Mouse (Mus musculus) midbrain, postnatal 0 days (tissue): ENCODE results near the gene Sarm1. TPM values are rescaled to one million over a fixed set of nuclear protein-coding genes. Genes with fewer than 3 reads are reported as not detected.
A peak's percentile ranks its signal among the peaks of the same experiment; 100 is the strongest.

Source experiments
- ATAC-seq: fragments of 200-750 bp; cut with Nextera tagmentation; 2 replicates; pipeline ENCODE4 v1.8.0; 2017; ENCODE audit warnings: moderate number of reproducible peaks, mild to moderate bottlenecking, moderate TSS enrichment, moderate library complexity; ENCODE audit not compliant: low FRiP score
- DNase-seq: peaks from one replicate; pipeline ENCODE4 v3.0.0-alpha.2; 2015; ENCODE audit warnings: low spot score
- H3K27ac ChIP-seq: fragments of 300-500 bp; sonication (generic); 2 replicates; pipeline ENCODE4 v1.5.1; 2014; ENCODE audit warnings: low read depth, mild to moderate bottlenecking, low read length, mixed read lengths
- H3K27me3 ChIP-seq: fragments of 300-500 bp; sonication (generic); 2 replicates; pipeline ENCODE4 v1.6.1; 2014; ENCODE audit warnings: low read length, control low read depth, mixed read lengths; ENCODE audit not compliant: insufficient read depth
- H3K36me3 ChIP-seq: fragments of 300-500 bp; sonication (generic); 2 replicates; pipeline ENCODE4 v1.6.1; 2014; ENCODE audit warnings: low read length, control low read depth, mixed read lengths; ENCODE audit not compliant: insufficient read depth
- H3K4me1 ChIP-seq: fragments of 300-500 bp; sonication (generic); 2 replicates; pipeline ENCODE4 v1.6.1; 2014; ENCODE audit warnings: mild to moderate bottlenecking, control low read depth, antibody characterized with exemption, low read length, mixed read lengths; ENCODE audit not compliant: insufficient read depth
- H3K4me2 ChIP-seq: fragments of 300-500 bp; sonication (generic); 2 replicates; pipeline ENCODE4 v1.6.1; 2014; ENCODE audit warnings: low read depth, mild to moderate bottlenecking, low read length, mixed read lengths; ENCODE audit not compliant: poor library complexity, severe bottlenecking
- H3K4me3 ChIP-seq: fragments of 300-500 bp; sonication (generic); 2 replicates; pipeline ENCODE4 v1.5.1; 2014; ENCODE audit warnings: low read depth, mild to moderate bottlenecking, low read length, moderate library complexity
- H3K9ac ChIP-seq: fragments of 300-500 bp; sonication (generic); replicated peaks from 2 replicates; pipeline ENCODE4 v1.6.1; 2014; ENCODE audit warnings: mild to moderate bottlenecking, low read length, moderate library complexity, mixed read lengths; ENCODE audit not compliant: poor library complexity, severe bottlenecking
- H3K9me3 ChIP-seq: fragments of 300-500 bp; sonication (generic); 2 replicates; pipeline ENCODE4 v1.6.1; 2016; ENCODE audit warnings: low read length, control low read depth
- CTCF ChIP-seq: IDR thresholded peaks from 2 replicates; pipeline ENCODE4 v1.5.1; 2016; ENCODE audit warnings: antibody characterized with exemption, mild to moderate bottlenecking
- WGBS: fragments of 180-500 bp; shearing (Covaris S2); extraction: QIAGEN DNeasy Blood & Tissue Kit; methylation state at CpG from one replicate; pipeline ENCODE4 v1.1.7; 2014; 5-methylcytosine and 5-hydroxymethylcytosine counted together
- polyA plus RNA-seq: library from polyadenylated mRNA; unstranded; fragments of >200 nt; fragmentation: Nextera tagmentation; extraction: Ambion mirVana; gene quantifications from 2 replicates; pipeline ENCODE4 v1.2.1, GENCODE M21; 2015
- total RNA-seq: library from RNA; depleted of rRNA; stranded (reverse); fragments of >200 nt; gene quantifications from 2 replicates; pipeline ENCODE4 v1.2.3, GENCODE M21; 2014

Gene Sarm1
- total and polyA plus RNA-seq, 2 experiments from 2014 or later: 40.1 to 66.3 TPM

DNA sequence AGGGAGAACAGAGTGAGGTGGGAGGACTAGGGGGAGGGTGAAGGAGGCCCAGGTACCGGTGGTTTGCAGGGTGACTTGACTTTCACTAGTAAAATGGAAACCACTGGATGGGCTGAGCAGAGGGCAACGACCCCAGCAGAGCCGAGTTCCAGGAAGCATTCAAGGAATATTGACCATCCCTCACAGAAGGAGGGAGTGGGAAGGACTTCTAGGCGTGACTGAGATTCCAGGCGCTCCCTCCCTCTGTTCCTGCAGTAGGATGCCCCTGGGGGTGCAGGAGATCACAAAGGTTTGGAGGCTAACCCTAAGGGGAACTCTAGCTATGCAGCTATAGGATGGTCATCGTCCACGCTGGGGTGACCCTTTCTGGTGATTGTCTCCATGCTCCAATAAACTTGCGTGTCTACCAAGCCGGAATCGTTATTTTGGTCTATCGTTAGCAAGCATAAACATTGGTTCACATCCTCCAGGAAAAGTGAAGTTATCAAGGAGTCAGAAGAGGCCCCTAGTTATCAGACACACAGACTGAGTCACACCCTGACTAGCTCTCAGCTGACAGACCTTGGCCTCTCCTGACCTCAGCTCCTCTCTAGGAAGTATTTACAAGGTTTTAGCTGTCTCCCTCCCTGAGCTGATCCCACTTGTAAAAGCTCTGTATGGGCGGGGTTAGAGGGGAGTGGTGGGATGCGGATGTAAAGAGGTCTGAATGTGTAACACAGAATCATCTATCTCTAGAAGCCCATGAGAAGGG is 34.1 kb downstream of the Sarm1 start:
- H3K4me1 ChIP-seq: peaks cover 5% of the 10 kb centered on the region; the same call in 1 of the 2 replicates
- ATAC-seq (no peak), DNase-seq (no peak)
- TF ChIP-seq CTCF: no peak
- WGBS: 74% methylated on average over 13 of the region's 13 CpGs
- no peaks in the 10 kb centered on the region for H3K27me3 ChIP-seq
- no peak overlapping the region for H3K4me3 ChIP-seq
- no peaks in the 10 kb centered on the region for H3K36me3 ChIP-seq
- no peak overlapping the region for H3K4me2 ChIP-seq
- no peak overlapping the region for H3K27ac ChIP-seq
- no peaks in the 10 kb centered on the region for H3K9me3 ChIP-seq
- H3K9ac ChIP-seq: no peak overlapping the region

DNA sequence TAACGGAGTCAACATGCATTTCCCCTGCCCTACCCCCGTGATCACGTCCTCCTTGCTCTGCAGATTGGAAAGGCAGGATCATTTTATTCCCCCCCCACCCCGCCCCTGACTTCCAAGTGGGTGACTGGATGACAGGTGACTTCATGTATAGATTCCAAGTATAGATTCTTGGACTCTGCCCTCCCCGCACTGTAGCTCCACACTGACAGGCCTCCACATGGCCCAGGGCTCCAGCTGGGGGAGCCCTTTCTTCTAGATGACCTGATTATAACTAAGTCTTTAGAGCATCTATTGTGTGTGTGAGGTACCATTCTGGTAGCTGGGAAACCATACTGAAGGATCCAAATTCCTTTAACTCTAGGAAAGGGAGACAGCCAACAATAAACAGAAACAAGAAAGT is 34.9 kb downstream of the Sarm1 start:
- H3K27me3 ChIP-seq: no peaks in the 10 kb centered on the region
- no peak overlapping the region for H3K9ac ChIP-seq
- TF ChIP-seq CTCF: no peak
- DNase-seq: no peak
- 78% methylated on average over 5 of the region's 5 CpGs for WGBS
- H3K4me3 ChIP-seq: no peak overlapping the region
- H3K36me3 ChIP-seq: no peaks in the 10 kb centered on the region
- peaks cover 5% of the 10 kb centered on the region; the same call in 1 of the 2 replicates for H3K4me1 ChIP-seq
- H3K27ac ChIP-seq: no peak overlapping the region
- no peak overlapping the region for H3K4me2 ChIP-seq
- H3K9me3 ChIP-seq: no peaks in the 10 kb centered on the region
- no peak for ATAC-seq

DNA sequence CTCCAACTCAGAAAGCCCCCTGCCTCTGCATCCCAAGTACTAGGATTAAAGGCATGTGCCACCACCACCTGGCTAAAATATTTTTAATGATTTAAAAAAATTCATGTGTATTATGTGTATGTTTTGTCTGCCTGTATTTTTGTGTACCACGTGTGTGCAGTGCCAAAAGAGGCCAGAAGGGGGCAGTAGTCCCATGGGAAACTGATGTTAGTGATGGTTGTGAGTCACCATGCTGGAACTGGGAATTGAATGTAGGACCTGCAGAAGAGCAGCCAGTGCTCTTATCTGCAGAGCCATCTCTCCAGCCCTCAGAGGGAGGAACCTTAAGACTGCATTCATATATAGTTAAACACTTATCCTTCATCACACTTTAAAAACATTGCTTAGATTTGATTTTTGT is 35.7 kb downstream of the Sarm1 start:
- ATAC-seq (no peak), DNase-seq (no peak)
- Histone ChIP-seq H3K4me1 (peaks cover 5% of the 10 kb centered on the region; the same call in 1 of the 2 replicates), H3K4me3 (no peak overlapping the region), H3K27ac (no peak overlapping the region), H3K4me2 (no peak overlapping the region), H3K27me3 (no peaks in the 10 kb centered on the region), H3K9me3 (no peaks in the 10 kb centered on the region), H3K36me3 (no peaks in the 10 kb centered on the region), H3K9ac (no peak overlapping the region)
- WGBS: 67% methylated on average over 1 of the region's 1 CpGs
- TF ChIP-seq CTCF: peak; percentile 50

DNA sequence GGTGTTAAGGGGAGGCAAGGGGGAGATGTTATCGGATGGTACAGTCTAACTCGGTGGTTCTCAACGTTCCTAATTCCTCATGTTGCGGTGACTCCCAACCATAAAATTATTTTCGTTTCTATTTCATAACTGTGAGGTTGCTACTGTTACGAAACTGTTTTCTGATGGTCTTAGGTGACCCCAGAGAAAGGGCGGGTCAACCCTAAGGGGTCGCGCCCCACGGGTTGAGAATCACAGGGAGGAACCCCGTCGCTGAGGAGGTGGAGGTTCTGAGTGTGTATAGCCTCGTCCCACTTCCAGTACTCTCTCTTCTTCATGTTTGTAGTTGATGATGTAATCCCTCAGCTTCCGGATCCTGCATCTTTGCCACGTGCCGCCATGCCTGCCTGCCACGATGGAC is 38.8 kb downstream of the Sarm1 start:
- Histone ChIP-seq H3K27me3 (no peaks in the 10 kb centered on the region), H3K36me3 (no peaks in the 10 kb centered on the region), H3K4me2 (no peak overlapping the region), H3K4me1 (no peaks in the 10 kb centered on the region), H3K9me3 (no peaks in the 10 kb centered on the region), H3K4me3 (no peak overlapping the region), H3K27ac (no peak overlapping the region), H3K9ac (no peak overlapping the region)
- 86% methylated on average over 17 of the region's 17 CpGs for WGBS
- no peak for ATAC-seq
- no peak for DNase-seq
- TF ChIP-seq CTCF: no peak

DNA sequence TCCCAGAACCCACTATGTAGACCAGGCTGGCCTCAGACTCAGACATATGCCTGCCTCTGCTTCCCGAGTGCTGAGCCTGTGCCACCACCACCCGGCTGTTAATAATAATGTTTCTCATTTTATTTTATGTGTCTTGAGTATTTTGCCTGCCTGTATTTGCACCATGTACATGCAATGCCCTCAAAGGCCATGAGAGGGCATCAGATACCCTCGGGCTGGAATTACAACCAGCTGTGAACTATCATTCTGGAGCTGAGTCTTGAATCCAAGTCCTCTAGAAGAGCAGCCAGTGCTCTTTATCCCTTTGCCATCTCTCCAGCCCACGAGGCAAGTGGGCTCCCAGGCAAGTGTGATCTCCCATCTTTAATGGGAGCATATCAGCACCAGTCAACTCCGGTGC is 42.2 kb downstream of the Sarm1 start:
- ATAC-seq (no peak), DNase-seq (no peak)
- no peaks in the 10 kb centered on the region for H3K9me3 ChIP-seq
- H3K4me3 ChIP-seq: no peak overlapping the region
- H3K27me3 ChIP-seq: no peaks in the 10 kb centered on the region
- no peak overlapping the region for H3K9ac ChIP-seq
- WGBS: 48% methylated on average over 5 of the region's 5 CpGs
- H3K4me2 ChIP-seq: no peak overlapping the region
- peak; percentile 60 for TF ChIP-seq CTCF
- H3K4me1 ChIP-seq: no peaks in the 10 kb centered on the region
- no peak overlapping the region for H3K27ac ChIP-seq
- H3K36me3 ChIP-seq: no peaks in the 10 kb centered on the region

DNA sequence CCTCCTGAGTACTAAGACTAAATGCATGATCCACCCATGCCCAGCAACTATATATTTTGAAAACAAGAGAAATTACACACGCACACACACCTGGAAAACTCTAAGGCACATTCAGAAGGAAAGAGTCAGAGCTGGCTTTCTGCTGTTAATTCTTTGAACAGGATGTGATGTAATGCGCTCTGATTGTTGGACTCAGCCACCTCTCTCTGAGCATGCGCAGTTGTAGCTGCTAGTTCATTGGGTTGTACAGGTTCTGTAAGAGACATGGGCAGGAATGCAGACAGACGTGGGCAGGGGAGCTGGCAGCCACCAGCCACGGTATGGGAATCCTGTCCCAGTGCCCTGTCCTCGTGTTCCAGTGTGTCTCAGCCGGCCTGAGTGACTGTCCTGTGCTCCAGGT is 43.3 kb downstream of the Sarm1 start:
- H3K36me3 ChIP-seq: no peaks in the 10 kb centered on the region
- TF ChIP-seq CTCF: no peak
- no peaks in the 10 kb centered on the region for H3K9me3 ChIP-seq
- WGBS: 68% methylated on average over 7 of the region's 7 CpGs
- ATAC-seq: no peak
- H3K27ac ChIP-seq: no peak overlapping the region
- no peaks in the 10 kb centered on the region for H3K4me1 ChIP-seq
- H3K27me3 ChIP-seq: no peaks in the 10 kb centered on the region
- DNase-seq: no peak
- no peak overlapping the region for H3K4me2 ChIP-seq
- no peak overlapping the region for H3K9ac ChIP-seq
- no peak overlapping the region for H3K4me3 ChIP-seq
